Mouse (Mus musculus) adrenal gland, adult 8-10 months (tissue): Measurements from ENCODE around the gene Nipsnap3a. TPM values are rescaled to one million over a fixed set of nuclear protein-coding genes. Genes with fewer than 3 reads are reported as not detected.

Source experiments
- total RNA-seq, 4 experiments: library from RNA; stranded (reverse); gene quantifications; 2 replicates each; pipeline ENCODE4 v1.2.4; 2022

Gene Nipsnap3a
- total RNA-seq, 4 experiments from 2014 or later: not detected

Other genes with a start within 250 kb of the Nipsnap3a start
- gene Olfr275, start 174.7 kb upstream of the Nipsnap3a start, total RNA-seq: not detected
- not detected for gene Olfr273, start 130.0 kb upstream of the Nipsnap3a start, total RNA-seq
- not detected for gene Olfr272, start 70.1 kb upstream of the Nipsnap3a start, total RNA-seq
- not detected for gene Olfr270, start 24.7 kb upstream of the Nipsnap3a start, total RNA-seq
- gene Nipsnap3b, start 22.6 kb downstream of the Nipsnap3a start, total RNA-seq: 10 to 100 TPM; 28.6 to 54.0 (median 39.0) TPM
- gene Abca1, start 170.6 kb downstream of the Nipsnap3a start, total RNA-seq: 100 to 1,000 TPM; 145 to 233 (median 191) TPM